Mouse (Mus musculus) stomach, embryonic 14.5 days (tissue): ENCODE measurements at regions not wholly inside any gene's neighbourhood (a gene's known extent, or its start where the extent isn't known, plus 50 kb on each side); places are given as distances from the start of the nearest gene placed in this dataset.

ENCODE experiments used
- ATAC-seq: fragments of 200-750 bp; cut with Nextera tagmentation; 2 replicates; pipeline ENCODE4 v1.8.0; 2017; ENCODE audit warnings: low read depth, moderate TSS enrichment; ENCODE audit not compliant: insufficient number of reproducible peaks, insufficient read depth, low FRiP score
- H3K27ac ChIP-seq: fragments of 300-500 bp; sonication (generic); 2 replicates; pipeline ENCODE4 v1.5.1; 2014; ENCODE audit warnings: mild to moderate bottlenecking, low read length, moderate library complexity, mixed read lengths
- H3K27me3 ChIP-seq: fragments of 300-500 bp; sonication (generic); 2 replicates; pipeline ENCODE4 v1.6.1; 2014; ENCODE audit warnings: low read length, control low read depth, mixed read lengths; ENCODE audit not compliant: control insufficient read depth, insufficient read depth
- H3K36me3 ChIP-seq: fragments of 300-500 bp; sonication (generic); 2 replicates; pipeline ENCODE4 v1.6.1; 2014; ENCODE audit warnings: mild to moderate bottlenecking, control low read depth, low read length, moderate library complexity, mixed read lengths; ENCODE audit not compliant: control insufficient read depth, insufficient read depth
- H3K4me1 ChIP-seq: fragments of 300-500 bp; sonication (generic); 2 replicates; pipeline ENCODE4 v1.6.1; 2014; ENCODE audit warnings: low read length, control low read depth, mixed read lengths; ENCODE audit not compliant: control insufficient read depth, insufficient read depth
- H3K4me2 ChIP-seq: fragments of 300-500 bp; sonication (generic); replicated peaks from 2 replicates; pipeline ENCODE4 v1.6.1; 2014; ENCODE audit warnings: low read depth, low read length, control low read depth
- H3K4me3 ChIP-seq: fragments of 300-500 bp; sonication (generic); 2 replicates; pipeline ENCODE4 v1.5.1; 2014; ENCODE audit warnings: low read depth, low read length, control low read depth
- H3K9ac ChIP-seq: fragments of 300-500 bp; sonication (generic); replicated peaks from 2 replicates; pipeline ENCODE4 v1.6.1; 2014; ENCODE audit warnings: low read depth, mild to moderate bottlenecking, control low read depth, low read length, moderate library complexity, mixed read lengths
- H3K9me3 ChIP-seq: fragments of 300-500 bp; sonication (generic); 2 replicates; pipeline ENCODE4 v1.6.1; 2016; ENCODE audit warnings: low read depth, low read length, control low read depth; ENCODE audit not compliant: control insufficient read depth
- WGBS: fragments of 180-500 bp; shearing (Covaris S2); extraction: QIAGEN DNeasy Blood & Tissue Kit; methylation state at CpG from one replicate; pipeline ENCODE4 v1.1.7; 2014; 5-methylcytosine and 5-hydroxymethylcytosine counted together

GRCm38 (mm10) chr5:75267766-75268165 lies 115.7 kb downstream of the Pdgfra start:
- Histone ChIP-seq H3K9me3 (no peaks in the 10 kb centered on the region), H3K9ac (no peak overlapping the region), H3K27me3 (no peaks in the 10 kb centered on the region), H3K27ac (no peak overlapping the region), H3K36me3 (no peaks in the 10 kb centered on the region), H3K4me3 (no peak overlapping the region), H3K4me1 (0 out of 2 replicates have a peak, but pooled peaks cover 4% of the 10 kb centered on the region), H3K4me2 (no peak overlapping the region)
- ATAC-seq, result no peak
- WGBS, result 72% methylated on average over 3 of the region's 3 CpGs

GRCm38 (mm10) chr5:75278041-75278440 lies 125.9 kb downstream of the Pdgfra start:
- H3K27ac ChIP-seq, result no peak overlapping the region
- no peak overlapping the region for H3K4me3 ChIP-seq
- H3K4me2 ChIP-seq, result no peak overlapping the region
- no peaks in the 10 kb centered on the region for H3K4me1 ChIP-seq
- ATAC-seq, result no peak
- 91% methylated on average over 3 of the region's 3 CpGs for WGBS
- H3K36me3 ChIP-seq, result no peaks in the 10 kb centered on the region
- H3K9ac ChIP-seq, result no peak overlapping the region
- no peaks in the 10 kb centered on the region for H3K9me3 ChIP-seq
- H3K27me3 ChIP-seq, result no peaks in the 10 kb centered on the region

GRCm38 (mm10) chr5:75279561-75280171 lies 127.6 kb downstream of the Pdgfra start:
- no peaks in the 10 kb centered on the region for H3K9me3 ChIP-seq
- H3K4me2 ChIP-seq, result no peak overlapping the region
- no peak overlapping the region for H3K27ac ChIP-seq
- no peaks in the 10 kb centered on the region for H3K36me3 ChIP-seq
- no peak for ATAC-seq
- H3K9ac ChIP-seq, result no peak overlapping the region
- H3K4me3 ChIP-seq, result no peak overlapping the region
- 87% methylated on average over 1 of the region's 1 CpGs for WGBS
- no peaks in the 10 kb centered on the region for H3K4me1 ChIP-seq
- H3K27me3 ChIP-seq, result no peaks in the 10 kb centered on the region

GRCm38 (mm10) chr5:75280698-75281097 lies 128.6 kb downstream of the Pdgfra start:
- WGBS, result 68% methylated on average over 3 of the region's 3 CpGs
- Histone ChIP-seq H3K4me1 (no peaks in the 10 kb centered on the region), H3K4me3 (no peak overlapping the region), H3K9ac (no peak overlapping the region), H3K4me2 (no peak overlapping the region), H3K27ac (no peak overlapping the region), H3K27me3 (no peaks in the 10 kb centered on the region), H3K9me3 (no peaks in the 10 kb centered on the region), H3K36me3 (no peaks in the 10 kb centered on the region)
- no peak for ATAC-seq

GRCm38 (mm10) chr5:75281510-75281909 lies 129.4 kb downstream of the Pdgfra start:
- H3K4me2 ChIP-seq, result no peak overlapping the region
- H3K4me3 ChIP-seq, result no peak overlapping the region
- H3K9me3 ChIP-seq, result no peaks in the 10 kb centered on the region
- H3K27ac ChIP-seq, result no peak overlapping the region
- no peak for ATAC-seq
- H3K36me3 ChIP-seq, result no peaks in the 10 kb centered on the region
- H3K9ac ChIP-seq, result no peak overlapping the region
- H3K27me3 ChIP-seq, result no peaks in the 10 kb centered on the region
- 83% methylated on average over 7 of the region's 7 CpGs for WGBS
- no peaks in the 10 kb centered on the region for H3K4me1 ChIP-seq

GRCm38 (mm10) chr5:75282617-75283016 lies 130.5 kb downstream of the Pdgfra start:
- no peaks in the 10 kb centered on the region for H3K36me3 ChIP-seq
- H3K4me2 ChIP-seq, result no peak overlapping the region
- no peak overlapping the region for H3K9ac ChIP-seq
- no peak for ATAC-seq
- no peak overlapping the region for H3K27ac ChIP-seq
- WGBS, result 33% methylated on average over 4 of the region's 4 CpGs
- H3K4me3 ChIP-seq, result no peak overlapping the region
- no peaks in the 10 kb centered on the region for H3K4me1 ChIP-seq
- no peaks in the 10 kb centered on the region for H3K9me3 ChIP-seq
- H3K27me3 ChIP-seq, result no peaks in the 10 kb centered on the region

- Histone ChIP-seq H3K27me3 (no peaks in the 10 kb centered on the region), H3K4me3 (no peak overlapping the region), H3K27ac (no peak overlapping the region), H3K4me2 (no peak overlapping the region), H3K9ac (no peak overlapping the region), H3K9me3 (no peaks in the 10 kb centered on the region), H3K4me1 (no peaks in the 10 kb centered on the region), H3K36me3 (no peaks in the 10 kb centered on the region)
- 78% methylated on average over 5 of the region's 5 CpGs for WGBS
- ATAC-seq, result no peak
These were observed 131.7 kb downstream of the Pdgfra start for GRCm38 (mm10) chr5:75283841-75284240.

GRCm38 (mm10) chr5:75285950-75286349 lies 133.9 kb downstream of the Pdgfra start:
- 75% methylated on average over 10 of the region's 10 CpGs for WGBS
- Histone ChIP-seq H3K4me3 (no peak overlapping the region), H3K27ac (no peak overlapping the region), H3K27me3 (no peaks in the 10 kb centered on the region), H3K9me3 (no peaks in the 10 kb centered on the region), H3K4me2 (no peak overlapping the region), H3K36me3 (no peaks in the 10 kb centered on the region), H3K4me1 (no peaks in the 10 kb centered on the region), H3K9ac (no peak overlapping the region)
- no peak for ATAC-seq

- Histone ChIP-seq H3K27me3 (no peaks in the 10 kb centered on the region), H3K36me3 (no peaks in the 10 kb centered on the region), H3K4me1 (no peaks in the 10 kb centered on the region), H3K27ac (no peak overlapping the region), H3K4me3 (no peak overlapping the region), H3K4me2 (no peak overlapping the region), H3K9ac (no peak overlapping the region), H3K9me3 (no peaks in the 10 kb centered on the region)
- ATAC-seq, result no peak
- WGBS, result 66% methylated on average over 2 of the region's 2 CpGs
These were observed 143.6 kb downstream of the Pdgfra start for GRCm38 (mm10) chr5:75295676-75296075.
